ENCODE assay signal across 12 mouse cellular contexts in genomic region chr11:96295092-96295835, GRCm38 (mm10). TPM values are rescaled to one million over a fixed set of nuclear protein-coding genes. Genes with fewer than 3 reads are reported as not detected.
DNase-seq lines count a peak whose midpoint lies in the region; ATAC-seq and TF ChIP-seq lines count a peak whose summit lies in the region.
"Had no signal": no experiment of that assay in that cellular context is flagged by ENCODE, and none has a peak within 500 bp of the region (broad histone marks: within the 10 kb centered on the region; RNA-seq: fewer than 3 reads in every experiment).

No protein-coding gene starts in this region.

- ATAC-seq in embryonic facial prominence, embryonic 14.5 days (ENCODE audit: low read depth): no peak
- ATAC-seq in limb, embryonic 15.5 days (ENCODE audit: insufficient number of reproducible peaks, low FRiP score, low TSS enrichment, low read depth): no peak
- no peak for ATAC-seq in forebrain, embryonic 16.5 days
- ATAC-seq in midbrain, embryonic 13.5 days: no peak

- peak overlapping the region; percentile 10; the same call in 1 of the 2 replicates for H3K4me3 ChIP-seq in embryonic facial prominence, embryonic 14.5 days (ENCODE audit: low read depth, low read length)
- no peak overlapping the region for H3K4me3 ChIP-seq in embryonic facial prominence, embryonic 10.5 days
- H3K4me3 ChIP-seq in ES-E14 (ENCODE audit: insufficient read depth in 1 of 2, low read depth in 1 of 2, low read length in 2 of 2, poor library complexity in 1 of 2, severe bottlenecking in 1 of 2): no peak overlapping the region
- peak overlapping the region; percentile 95 for H3K4me3 ChIP-seq in kidney, adult 2 months (ENCODE audit: insufficient read depth, low read depth, low read length)
- peak overlapping the region; percentile 18; the same call in 1 of the 2 replicates for H3K4me3 ChIP-seq in limb, embryonic 15.5 days
- H3K4me3 ChIP-seq in forebrain, embryonic 16.5 days (replicated peaks; ENCODE audit: low read length): no peak overlapping the region
- H3K4me3 ChIP-seq in midbrain, embryonic 13.5 days (replicated peaks): no peak overlapping the region

- WGBS in embryonic facial prominence, embryonic 14.5 days: 0% methylated on average over 29 of the region's 30 CpGs
- WGBS in embryonic facial prominence, embryonic 10.5 days: 1% methylated on average over 30 of the region's 30 CpGs
- under 1% methylated on average over 30 of the region's 30 CpGs for WGBS in kidney, adult 2 months
- 1% methylated on average over 30 of the region's 30 CpGs for WGBS in limb, embryonic 15.5 days
- 1% methylated on average over 30 of the region's 30 CpGs for WGBS in forebrain, embryonic 16.5 days
- WGBS in midbrain, embryonic 13.5 days: under 1% methylated on average over 30 of the region's 30 CpGs

- no peaks in the 10 kb centered on the region for H3K36me3 ChIP-seq in embryonic facial prominence, embryonic 14.5 days (ENCODE audit: control insufficient read depth, insufficient read depth, low read length)
- H3K36me3 ChIP-seq in embryonic facial prominence, embryonic 10.5 days (replicated peaks): no peaks in the 10 kb centered on the region
- no peaks in the 10 kb centered on the region for H3K36me3 ChIP-seq in ES-E14 (ENCODE audit: control insufficient read depth, insufficient read depth, low read length, poor library complexity, severe bottlenecking)
- H3K36me3 ChIP-seq in kidney, adult 2 months (ENCODE audit: control insufficient read depth, insufficient read depth, low read length): no peaks in the 10 kb centered on the region
- H3K36me3 ChIP-seq in limb, embryonic 15.5 days: no peaks in the 10 kb centered on the region
- no peaks in the 10 kb centered on the region for H3K36me3 ChIP-seq in forebrain, embryonic 16.5 days (ENCODE audit: control insufficient read depth, insufficient read depth)
- no peaks in the 10 kb centered on the region for H3K36me3 ChIP-seq in midbrain, embryonic 13.5 days

- in situ Hi-C loops in ES-E14 (cut with MboI; ENCODE audit: low sequenced_read_pairs in 2 of 2, unreplicated experiment in 2 of 2): loop anchor here (10.0 to 25.0 kb wide), 2 partner anchors 60 to 567 kb away; partner anchors contain the start of gene Hoxb2 (in 1 of the 2)

- no peaks in the 10 kb centered on the region for H3K4me1 ChIP-seq in embryonic facial prominence, embryonic 14.5 days (ENCODE audit: control insufficient read depth, insufficient read depth, low read length)
- H3K4me1 ChIP-seq in embryonic facial prominence, embryonic 10.5 days: peaks cover 6% of the 10 kb centered on the region
- H3K4me1 ChIP-seq in ES-E14 (ENCODE audit: control insufficient read depth in 2 of 2, insufficient read depth in 2 of 2, low read length in 2 of 2, poor library complexity in 1 of 2): no peaks in the 10 kb centered on the region; a peak in 2 of 4 replicates
- H3K4me1 ChIP-seq in kidney, adult 2 months (ENCODE audit: control insufficient read depth, insufficient read depth, low read length): peaks cover 7% of the 10 kb centered on the region; the same call in 1 of the 2 replicates
- H3K4me1 ChIP-seq in limb, embryonic 15.5 days: peaks cover 21% of the 10 kb centered on the region
- H3K4me1 ChIP-seq in forebrain, embryonic 16.5 days (replicated peaks; ENCODE audit: control insufficient read depth, insufficient read depth, low read length): no peaks in the 10 kb centered on the region
- H3K4me1 ChIP-seq in midbrain, embryonic 13.5 days (replicated peaks): 0 out of 2 replicates have a peak, but pooled peaks cover 3% of the 10 kb centered on the region

- H3K27ac ChIP-seq in embryonic facial prominence, embryonic 14.5 days (replicated peaks; ENCODE audit: low read depth, low read length): no peak overlapping the region
- no peak overlapping the region for H3K27ac ChIP-seq in embryonic facial prominence, embryonic 10.5 days (replicated peaks)
- no peak overlapping the region for H3K27ac ChIP-seq in ES-E14 (ENCODE audit: insufficient read depth, low read depth, low read length, poor library complexity, severe bottlenecking)
- H3K27ac ChIP-seq in kidney, adult 2 months (ENCODE audit: insufficient read depth, low read depth, low read length): peak overlapping the region; percentile 90
- H3K27ac ChIP-seq in limb, embryonic 15.5 days: no peak overlapping the region
- no peak overlapping the region for H3K27ac ChIP-seq in forebrain, embryonic 16.5 days (ENCODE audit: low read length)
- H3K27ac ChIP-seq in midbrain, embryonic 13.5 days: no peak overlapping the region
- H3K27ac ChIP-seq: macrophage had no signal

- no peaks in the 10 kb centered on the region for H3K9me3 ChIP-seq in embryonic facial prominence, embryonic 14.5 days (ENCODE audit: control insufficient read depth, low read length)
- H3K9me3 ChIP-seq in embryonic facial prominence, embryonic 10.5 days: no peaks in the 10 kb centered on the region
- H3K9me3 ChIP-seq in ES-E14 (ENCODE audit: control insufficient read depth, insufficient read depth, low read depth, low read length): no peaks in the 10 kb centered on the region
- no peaks in the 10 kb centered on the region for H3K9me3 ChIP-seq in limb, embryonic 15.5 days
- no peaks in the 10 kb centered on the region; the same call in 1 of the 2 replicates for H3K9me3 ChIP-seq in forebrain, embryonic 16.5 days (ENCODE audit: control insufficient read depth, low read length)
- no peaks in the 10 kb centered on the region for H3K9me3 ChIP-seq in midbrain, embryonic 13.5 days

- H3K4me2 ChIP-seq in embryonic facial prominence, embryonic 14.5 days (ENCODE audit: low read depth, low read length): no peak overlapping the region
- peak overlapping the region; percentile 31; the same call in 1 of the 2 replicates for H3K4me2 ChIP-seq in limb, embryonic 15.5 days
- H3K4me2 ChIP-seq in forebrain, embryonic 16.5 days (ENCODE audit: low read length): no peak overlapping the region
- H3K4me2 ChIP-seq in midbrain, embryonic 13.5 days (replicated peaks): no peak overlapping the region
- H3K4me2 ChIP-seq: heart, embryonic 11.5 days had no signal

- no peak overlapping the region for H3K9ac ChIP-seq in embryonic facial prominence, embryonic 14.5 days (ENCODE audit: low read depth, low read length)
- no peak overlapping the region for H3K9ac ChIP-seq in ES-E14 (ENCODE audit: insufficient read depth, low read depth, low read length, poor library complexity, severe bottlenecking)
- no peak overlapping the region for H3K9ac ChIP-seq in limb, embryonic 15.5 days
- H3K9ac ChIP-seq in forebrain, embryonic 16.5 days (replicated peaks; ENCODE audit: low read depth, low read length): no peak overlapping the region
- H3K9ac ChIP-seq in midbrain, embryonic 13.5 days (replicated peaks): no peak overlapping the region

- H3K27me3 ChIP-seq in embryonic facial prominence, embryonic 14.5 days (replicated peaks; ENCODE audit: control insufficient read depth, insufficient read depth, low read length): peaks cover 99% of the 10 kb centered on the region
- H3K27me3 ChIP-seq in embryonic facial prominence, embryonic 10.5 days (replicated peaks; ENCODE audit: low read depth, poor library complexity, severe bottlenecking): peaks cover 100% of the 10 kb centered on the region
- no peaks in the 10 kb centered on the region for H3K27me3 ChIP-seq in kidney, adult 2 months (replicated peaks; ENCODE audit: control insufficient read depth, insufficient read depth, low read length)
- H3K27me3 ChIP-seq in limb, embryonic 15.5 days: peaks cover 99% of the 10 kb centered on the region
- peaks cover 95% of the 10 kb centered on the region for H3K27me3 ChIP-seq in forebrain, embryonic 16.5 days (replicated peaks; ENCODE audit: control insufficient read depth, insufficient read depth, low read length)
- peaks cover 98% of the 10 kb centered on the region for H3K27me3 ChIP-seq in midbrain, embryonic 13.5 days

- no peak for TF ChIP-seq POLR2A in kidney, adult 2 months (IDR thresholded peaks at IDR 0.05; ENCODE audit: low read depth, low read length)

- no peak for TF ChIP-seq CTCF in kidney, adult 2 months (conservative IDR thresholded peaks at IDR 0.05; ENCODE audit: insufficient read depth, insufficient read length, low read depth, low read length)

- no peak for DNase-seq in embryonic facial prominence, embryonic 14.5 days (ENCODE audit: low spot score)
- no peak for DNase-seq in embryonic facial prominence, embryonic 10.5 days (ENCODE audit: low spot score)
- DNase-seq in ES-E14 (ENCODE audit: low read depth, low spot score): no peak
- peak; percentile 95 for DNase-seq in kidney, adult 2 months
- DNase-seq in left cerebral cortex, adult 8-10 months (ENCODE audit: low spot score in 2 of 2): no peak
- DNase-seq: layer of hippocampus, postnatal 36 days had no signal

RNA-seq across cellular contexts. Expression of gene Hoxb6, which starts 3.0 kb away (rescaled TPM):
- 0.22 and 0.97 TPM in 2 replicates for polyA plus RNA-seq in embryonic facial prominence, embryonic 14.5 days (2014; fragmentation: Nextera tagmentation; extraction: Ambion mirVana)
- 0.15 TPM in 1 of 2 replicates, not detected in the other for polyA plus RNA-seq in embryonic facial prominence, embryonic 10.5 days (2016; fragmentation: Nextera tagmentation; extraction: Ambion mirVana)
- 0.22 and 0.26 TPM in 2 replicates for total RNA-seq in ES-E14 (2012; rRNA removed)
- polyA plus RNA-seq in kidney, adult 2 months (2012; rRNA removed): 62.7 and 67.9 TPM in 2 replicates
- polyA plus RNA-seq in limb, embryonic 15.5 days (2015; fragmentation: Nextera tagmentation; extraction: Ambion mirVana): 0.31 and 0.55 TPM in 2 replicates
- total RNA-seq in left cerebral cortex, adult 8-10 months (2022): not detected
- not detected in 2 replicates for polyA plus RNA-seq in forebrain, embryonic 16.5 days (2015; fragmentation: Nextera tagmentation; extraction: Ambion mirVana)
- polyA plus RNA-seq in midbrain, embryonic 13.5 days (2015; fragmentation: Nextera tagmentation; extraction: Ambion mirVana): not detected in 2 replicates
- total RNA-seq: layer of hippocampus, postnatal 36 days had no signal
- polyA plus RNA-seq: macrophage had no signal

RNA-seq across cellular contexts. Expression of gene Hoxb5, which starts 7.9 kb away (rescaled TPM):
- polyA plus RNA-seq in embryonic facial prominence, embryonic 14.5 days (2014; fragmentation: Nextera tagmentation; extraction: Ambion mirVana): 1.8 and 2.4 TPM in 2 replicates
- 0.07 and 0.28 TPM in 2 replicates for polyA plus RNA-seq in embryonic facial prominence, embryonic 10.5 days (2016; fragmentation: Nextera tagmentation; extraction: Ambion mirVana)
- total RNA-seq in ES-E14 (2012; rRNA removed): 0.09 and 0.16 TPM in 2 replicates
- 7.7 and 8.4 TPM in 2 replicates for polyA plus RNA-seq in kidney, adult 2 months (2012; rRNA removed)
- polyA plus RNA-seq in limb, embryonic 15.5 days (2015; fragmentation: Nextera tagmentation; extraction: Ambion mirVana): 0.60 and 0.73 TPM in 2 replicates
- not detected for total RNA-seq in left cerebral cortex, adult 8-10 months (2022)
- not detected in 2 replicates for polyA plus RNA-seq in forebrain, embryonic 16.5 days (2015; fragmentation: Nextera tagmentation; extraction: Ambion mirVana)
- polyA plus RNA-seq in midbrain, embryonic 13.5 days (2015; fragmentation: Nextera tagmentation; extraction: Ambion mirVana): 0.08 TPM in 1 of 2 replicates, not detected in the other
- total RNA-seq: layer of hippocampus, postnatal 36 days had no signal
- polyA plus RNA-seq: macrophage had no signal

RNA-seq across cellular contexts. Expression of gene Hoxb7, which starts 8.8 kb away (rescaled TPM):
- 0.39 and 0.42 TPM in 2 replicates for polyA plus RNA-seq in embryonic facial prominence, embryonic 14.5 days (2014; fragmentation: Nextera tagmentation; extraction: Ambion mirVana)
- not detected in 2 replicates for polyA plus RNA-seq in embryonic facial prominence, embryonic 10.5 days (2016; fragmentation: Nextera tagmentation; extraction: Ambion mirVana)
- 0.98 TPM in 1 of 2 replicates, not detected in the other for total RNA-seq in ES-E14 (2012; rRNA removed)
- 15.5 and 16.5 TPM in 2 replicates for polyA plus RNA-seq in kidney, adult 2 months (2012; rRNA removed)
- 3.3 and 4.2 TPM in 2 replicates for polyA plus RNA-seq in limb, embryonic 15.5 days (2015; fragmentation: Nextera tagmentation; extraction: Ambion mirVana)
- total RNA-seq in left cerebral cortex, adult 8-10 months (2022): not detected
- not detected in 2 replicates for polyA plus RNA-seq in forebrain, embryonic 16.5 days (2015; fragmentation: Nextera tagmentation; extraction: Ambion mirVana)
- not detected in 2 replicates for polyA plus RNA-seq in midbrain, embryonic 13.5 days (2015; fragmentation: Nextera tagmentation; extraction: Ambion mirVana)
- total RNA-seq: layer of hippocampus, postnatal 36 days had no signal
- polyA plus RNA-seq: cerebellum, adult 2 months; macrophage had no signal

RNA-seq across cellular contexts. Expression of gene Hoxb8, which starts 13.6 kb away (rescaled TPM):
- not detected in 2 replicates for polyA plus RNA-seq in embryonic facial prominence, embryonic 14.5 days (2014; fragmentation: Nextera tagmentation; extraction: Ambion mirVana)
- not detected in 2 replicates for polyA plus RNA-seq in embryonic facial prominence, embryonic 10.5 days (2016; fragmentation: Nextera tagmentation; extraction: Ambion mirVana)
- 0.18 TPM in 1 of 2 replicates, not detected in the other for total RNA-seq in ES-E14 (2012; rRNA removed)
- 51.7 and 69.9 TPM in 2 replicates for polyA plus RNA-seq in kidney, adult 2 months (2012; rRNA removed)
- 0.36 and 0.37 TPM in 2 replicates for polyA plus RNA-seq in limb, embryonic 15.5 days (2015; fragmentation: Nextera tagmentation; extraction: Ambion mirVana)
- total RNA-seq in left cerebral cortex, adult 8-10 months (2022): not detected
- polyA plus RNA-seq in forebrain, embryonic 16.5 days (2015; fragmentation: Nextera tagmentation; extraction: Ambion mirVana): not detected in 2 replicates
- polyA plus RNA-seq in midbrain, embryonic 13.5 days (2015; fragmentation: Nextera tagmentation; extraction: Ambion mirVana): not detected in 2 replicates
- total RNA-seq: layer of hippocampus, postnatal 36 days had no signal
- polyA plus RNA-seq: macrophage had no signal

RNA-seq across cellular contexts. Expression of gene Hoxb4, which starts 22.8 kb away (rescaled TPM):
- 0.62 and 0.70 TPM in 2 replicates for polyA plus RNA-seq in embryonic facial prominence, embryonic 14.5 days (2014; fragmentation: Nextera tagmentation; extraction: Ambion mirVana)
- polyA plus RNA-seq in embryonic facial prominence, embryonic 10.5 days (2016; fragmentation: Nextera tagmentation; extraction: Ambion mirVana): 0.09 and 0.23 TPM in 2 replicates
- 0.21 and 1.2 TPM in 2 replicates for total RNA-seq in ES-E14 (2012; rRNA removed)
- 12.6 and 14.6 TPM in 2 replicates for polyA plus RNA-seq in kidney, adult 2 months (2012; rRNA removed)
- 0.29 and 0.41 TPM in 2 replicates for polyA plus RNA-seq in limb, embryonic 15.5 days (2015; fragmentation: Nextera tagmentation; extraction: Ambion mirVana)
- total RNA-seq in left cerebral cortex, adult 8-10 months (2022): under 1 TPM in 1 of 4 experiments, not detected in 3; 0.11 TPM
- not detected in 2 replicates for polyA plus RNA-seq in forebrain, embryonic 16.5 days (2015; fragmentation: Nextera tagmentation; extraction: Ambion mirVana)
- polyA plus RNA-seq in midbrain, embryonic 13.5 days (2015; fragmentation: Nextera tagmentation; extraction: Ambion mirVana): not detected in 2 replicates
- total RNA-seq: layer of hippocampus, postnatal 36 days had no signal

Comparison
In these comparisons a context has a peak if more than half of its experiments do, and no peak if none do; other contexts are left out.
1. H3K4me3 ChIP-seq: peak in embryonic facial prominence, embryonic 14.5 days (single experiment), kidney, adult 2 months (single experiment) and limb, embryonic 15.5 days (single experiment); none in embryonic facial prominence, embryonic 10.5 days (single experiment), ES-E14 (0 of 2), forebrain, embryonic 16.5 days (single experiment) and midbrain, embryonic 13.5 days (single experiment).
2. RNA of gene Hoxb6, which starts 3.0 kb away (polyA plus RNA-seq): 62.7 to 67.9 TPM in kidney, adult 2 months; 0.31 to 0.55 TPM in limb, embryonic 15.5 days, 0.22 to 0.97 TPM in embryonic facial prominence, embryonic 14.5 days, not detected in midbrain, embryonic 13.5 days, 0.15 TPM in embryonic facial prominence, embryonic 10.5 days and not detected in forebrain, embryonic 16.5 days; every median in the first group is over 10 times any median in the second.